Mouse (Mus musculus) spleen, adult 2 months (tissue): ENCODE results near the gene Asb3.

Experiments used
- CTCF ChIP-seq: fragments of 200-500 bp; IDR thresholded peaks from 2 replicates; pipeline ENCODE4 v1.5.1; 2011; ENCODE audit warnings: mild to moderate bottlenecking, inconsistent platforms; ENCODE audit not compliant: insufficient read depth, insufficient read length, insufficient replicate concordance; ENCODE audit errors: extremely low read depth
- POLR2A ChIP-seq: fragments of 200-500 bp; IDR thresholded peaks from 2 replicates; pipeline ENCODE4 v1.6.1; 2011; ENCODE audit warnings: low read depth, low read length, inconsistent platforms

GRCm38 (mm10) chr11:30953469-30954154 lies 68.4 kb downstream of the Asb3 start:
- TF ChIP-seq POLR2A (no peak), CTCF (no peak)
